Mouse (Mus musculus) left cerebral cortex, postnatal 14 days (tissue): Measurements from ENCODE around the gene Arl15. TPM values are rescaled to one million over a fixed set of nuclear protein-coding genes. Genes with fewer than 3 reads are reported as not detected.

Source experiments
- DNase-seq, 2 experiments: peaks; one replicate each; pipeline ENCODE4 v3.0.0; 2021 to 2022; ENCODE audit warnings: low spot score in 2 of 2, mixed read lengths in 1 of 2
- intact Hi-C: fragments of 180-260 bp; cut with DNase I; formaldehyde crosslinking; loops from one replicate; pipeline ENCODE4 v1.15.1; 2025
- total RNA-seq, 2 experiments: library from RNA; stranded (reverse); gene quantifications; 2 replicates each; pipeline ENCODE4 v1.2.3; 2021

The Arl15 gene
- total RNA-seq, 2 experiments from 2014 or later = 40.5 to 41.8 TPM

GRCm38 (mm10) chr13:113949708-113950107 lies 155.4 kb downstream of the Arl15 start:
- intact Hi-C loops = no loop called here
- no peak for DNase-seq

- intact Hi-C loops = no loop called here
- DNase-seq = no peak
Measured at GRCm38 (mm10) chr13:113950131-113950530, 155.8 kb downstream of the Arl15 start.

GRCm38 (mm10) chr13:113957438-113957837 lies 163.1 kb downstream of the Arl15 start:
- DNase-seq = no peak
- intact Hi-C loops = no loop called here

- intact Hi-C loops = no loop called here
- DNase-seq = no peak
Measured at GRCm38 (mm10) chr13:113964945-113965344, 170.6 kb downstream of the Arl15 start.

- DNase-seq = no peak
- intact Hi-C loops = no loop called here
Measured at GRCm38 (mm10) chr13:113970706-113971105, 176.4 kb downstream of the Arl15 start.

GRCm38 (mm10) chr13:113972401-113972800 lies 178.1 kb downstream of the Arl15 start:
- intact Hi-C loops = no loop called here
- DNase-seq = no peak

GRCm38 (mm10) chr13:113974866-113975265 lies 180.6 kb downstream of the Arl15 start:
- no peak for DNase-seq
- intact Hi-C loops = no loop called here

GRCm38 (mm10) chr13:113975722-113976121 lies 181.4 kb downstream of the Arl15 start:
- intact Hi-C loops = no loop called here
- no peak for DNase-seq

- intact Hi-C loops = no loop called here
- DNase-seq = no peak
Measured at GRCm38 (mm10) chr13:113976936-113977335, 182.6 kb downstream of the Arl15 start.

- DNase-seq = no peak
- intact Hi-C loops = no loop called here
Measured at GRCm38 (mm10) chr13:113980739-113981460, 186.6 kb downstream of the Arl15 start.

- intact Hi-C loops = no loop called here
- no peak for DNase-seq
Measured at GRCm38 (mm10) chr13:113981461-113982000, 187.2 kb downstream of the Arl15 start.

- intact Hi-C loops = no loop called here
- no peak for DNase-seq
Measured at GRCm38 (mm10) chr13:113983633-113984032, 189.3 kb downstream of the Arl15 start.

- intact Hi-C loops = no loop called here
Measured at GRCm38 (mm10) chr13:113984491-113984890, 190.2 kb downstream of the Arl15 start.

GRCm38 (mm10) chr13:113986864-113987562 lies 192.7 kb downstream of the Arl15 start:
- no peak for DNase-seq
- intact Hi-C loops = no loop called here

More at GRCm38 (mm10) chr13:113984491-113984890, 190.2 kb downstream of the Arl15 start:
- no peak for DNase-seq

GRCm38 (mm10) chr13:113990247-113990646 lies 195.9 kb downstream of the Arl15 start:
- intact Hi-C loops = no loop called here
- no peak for DNase-seq

- peak in 1 of 2 experiments; percentile 25 for DNase-seq
Measured at GRCm38 (mm10) chr13:113990701-113991100, 196.4 kb downstream of the Arl15 start.

GRCm38 (mm10) chr13:113993066-113993465 lies 198.8 kb downstream of the Arl15 start:
- no peak for DNase-seq
- intact Hi-C loops = no loop called here

More at GRCm38 (mm10) chr13:113990701-113991100, 196.4 kb downstream of the Arl15 start:
- intact Hi-C loops = no loop called here

GRCm38 (mm10) chr13:113994586-113994985 lies 200.3 kb downstream of the Arl15 start:
- no peak for DNase-seq
- intact Hi-C loops = no loop called here

- intact Hi-C loops = no loop called here
- no peak for DNase-seq
Measured at GRCm38 (mm10) chr13:113995490-113996236, 201.4 kb downstream of the Arl15 start.

GRCm38 (mm10) chr13:113998811-113999210 lies 204.5 kb downstream of the Arl15 start:
- no peak for DNase-seq
- intact Hi-C loops = no loop called here
